ENCODE assay signal across 23 mouse cellular contexts in genomic region chr9:115559521-115559920, GRCm38 (mm10).
A peak's percentile ranks its signal among the peaks of the same experiment; 100 is the strongest.
DNase-seq lines count a peak whose midpoint lies in the region; ATAC-seq lines count a peak whose summit lies in the region.
"Had no signal": no experiment of that assay in that cellular context is flagged by ENCODE, and none has a peak within 500 bp of the region (broad histone marks: within the 10 kb centered on the region; RNA-seq: fewer than 3 reads in every experiment).

No protein-coding gene starts in this region.

- H3K27ac ChIP-seq in kidney, embryonic 16.5 days (ENCODE audit: low read length), result no peak overlapping the region

- no peaks in the 10 kb centered on the region for H3K4me1 ChIP-seq in kidney, embryonic 16.5 days (ENCODE audit: insufficient read depth, low read length)

- H3K9ac ChIP-seq in kidney, embryonic 16.5 days (replicated peaks; ENCODE audit: low read length), result no peak overlapping the region

- no peak overlapping the region for H3K4me3 ChIP-seq in kidney, embryonic 16.5 days (ENCODE audit: low read length)

- no peaks in the 10 kb centered on the region for H3K27me3 ChIP-seq in kidney, embryonic 16.5 days (ENCODE audit: insufficient read depth, low read length)
- H3K27me3 ChIP-seq: CH12.LX, Patski had no signal

- peak; percentile 32; the same call in 1 of the 2 replicates for ATAC-seq in common myeloid progenitor, adult 5-6 weeks (replicated peaks; ENCODE audit: low read depth, poor library complexity, severe bottlenecking)
- peak; percentile 61 for ATAC-seq in granulocyte monocyte progenitor cell, adult 5-6 weeks (replicated peaks; ENCODE audit: poor library complexity, severe bottlenecking)
- peak; percentile 66 for ATAC-seq in megakaryocyte, adult 5-6 weeks (ENCODE audit: poor library complexity, severe bottlenecking)
- peak; percentile 64 for ATAC-seq in megakaryocyte progenitor cell, adult 5-6 weeks (replicated peaks; ENCODE audit: poor library complexity)
- no peak for ATAC-seq in cerebellum, adult (ENCODE audit: insufficient number of reproducible peaks, low FRiP score, low TSS enrichment)
- ATAC-seq in kidney, embryonic 16.5 days (ENCODE audit: low FRiP score, low TSS enrichment), result no peak
- ATAC-seq: activated CD4-positive, CD25-positive, alpha-beta regulatory T cell, adult 4 months; CD4-positive, CD25-positive, alpha-beta regulatory T cell, adult 4 months; Patski had no signal

- DNase-seq in gastrocnemius, adult 18-20 months (ENCODE audit: low spot score), result no peak
- no peak for DNase-seq in gastrocnemius, postnatal 10 days
- DNase-seq: adrenal gland, adult 2 months; adrenal gland, adult 8-10 months; adrenal gland, postnatal 10 days; adrenal gland, postnatal 14 days; adrenal gland, postnatal 25 days; adrenal gland, postnatal 36 days; B cell, adult 2 months; cerebellum, adult 11 months; cerebellum, adult 11-12 months; cerebellum, adult 18-20 months had no signal

- H3K9me3 ChIP-seq in kidney, embryonic 16.5 days (ENCODE audit: low read length), result no peaks in the 10 kb centered on the region

- no peaks in the 10 kb centered on the region for H3K36me3 ChIP-seq in kidney, embryonic 16.5 days (ENCODE audit: insufficient read depth, low read length)
- H3K36me3 ChIP-seq: G1E had no signal

- no peak overlapping the region for H3K4me2 ChIP-seq in kidney, embryonic 16.5 days (replicated peaks; ENCODE audit: low read depth, low read length)

- WGBS in kidney, embryonic 16.5 days, result 93% methylated on average over 5 of the region's 5 CpGs

Comparison
In these comparisons a context has a peak if more than half of its experiments do, and no peak if none do; other contexts are left out.
1. ATAC-seq: peak in common myeloid progenitor, adult 5-6 weeks (single experiment), granulocyte monocyte progenitor cell, adult 5-6 weeks (single experiment), megakaryocyte, adult 5-6 weeks (single experiment) and megakaryocyte progenitor cell, adult 5-6 weeks (single experiment); none in cerebellum, adult (single experiment) and kidney, embryonic 16.5 days (single experiment).